Mouse (Mus musculus): Measurements from ENCODE around the gene Rpl37a.

The Rpl37a gene

GRCm38 (mm10) chr1:72710753-72711653, at the start of gene Rpl37a:
Rpl37a (plus strand) TSS chr1:72711290.
- DNase-seq, result peak; percentile 96

- peak; percentile 32 for DNase-seq
Observed at GRCm38 (mm10) chr1:72673070-72673469, 38.0 kb upstream of the Rpl37a start.

DNA sequence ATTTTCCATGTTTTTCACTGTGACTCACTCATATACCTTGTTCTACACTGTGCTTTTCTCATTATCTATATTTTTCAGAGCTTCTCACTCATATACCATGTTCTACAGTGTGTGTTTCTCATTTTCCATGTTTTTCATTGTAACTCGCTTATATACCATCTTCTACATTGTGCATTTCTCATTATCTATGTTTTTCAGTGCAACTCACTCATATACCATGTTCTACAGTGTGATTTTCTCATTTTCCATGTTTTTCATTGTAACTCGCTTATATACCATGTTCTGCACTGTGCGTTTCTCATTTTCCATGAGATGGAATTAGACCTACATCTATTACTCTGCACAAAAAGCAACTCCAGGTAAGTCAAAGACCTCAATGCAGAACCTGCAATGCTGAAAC, 14.8 kb upstream of the Rpl37a start:
- DNase-seq, result no peak

- DNase-seq, result peak; percentile 42
Observed at GRCm38 (mm10) chr1:72698651-72699050, 12.4 kb upstream of the Rpl37a start.

DNA sequence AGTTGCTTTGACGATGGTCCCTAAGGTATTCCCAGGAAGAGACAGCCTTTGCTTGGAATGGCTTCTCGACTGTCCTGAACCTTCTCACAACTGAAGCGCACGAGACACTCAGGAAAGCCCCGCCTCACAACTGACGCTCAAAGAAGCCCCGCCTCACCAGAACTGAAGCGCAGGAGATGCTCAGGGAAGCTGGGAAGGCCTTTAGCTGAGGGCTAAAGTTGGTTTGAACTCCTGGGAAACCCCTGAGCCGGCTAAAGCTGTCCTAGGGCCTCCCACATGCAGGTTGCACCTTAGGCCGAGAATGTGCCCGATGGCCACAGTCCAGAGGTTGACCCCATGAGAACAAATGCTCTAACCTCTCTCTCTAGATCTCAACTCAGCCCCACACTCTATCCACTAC, 10.6 kb upstream of the Rpl37a start, which contains the start of gene Ankar:
Gene Ankar (minus strand): TSS at position 101 of the 400 bp plus-strand sequence.
- no peak for DNase-seq

DNA sequence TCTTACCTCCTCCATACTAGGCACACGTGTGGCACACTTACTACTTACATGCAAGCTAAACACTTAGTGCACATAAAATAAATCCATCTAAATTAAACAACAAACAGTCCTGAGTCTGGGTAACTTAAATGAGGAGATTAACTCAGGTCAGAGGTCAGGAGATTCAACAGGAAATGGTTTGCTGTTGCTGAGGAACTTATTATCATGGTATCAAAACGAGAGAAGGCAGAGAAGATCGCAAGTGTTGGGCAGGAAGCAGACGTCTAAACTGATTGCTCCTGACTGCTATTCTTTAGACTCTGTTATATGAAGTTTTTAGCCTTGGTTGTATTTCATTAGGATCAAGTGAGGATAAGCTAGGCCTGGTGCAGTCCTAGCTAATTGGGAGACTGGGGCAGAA, 3.6 kb upstream of the Rpl37a start:
- DNase-seq, result no peak

DNA sequence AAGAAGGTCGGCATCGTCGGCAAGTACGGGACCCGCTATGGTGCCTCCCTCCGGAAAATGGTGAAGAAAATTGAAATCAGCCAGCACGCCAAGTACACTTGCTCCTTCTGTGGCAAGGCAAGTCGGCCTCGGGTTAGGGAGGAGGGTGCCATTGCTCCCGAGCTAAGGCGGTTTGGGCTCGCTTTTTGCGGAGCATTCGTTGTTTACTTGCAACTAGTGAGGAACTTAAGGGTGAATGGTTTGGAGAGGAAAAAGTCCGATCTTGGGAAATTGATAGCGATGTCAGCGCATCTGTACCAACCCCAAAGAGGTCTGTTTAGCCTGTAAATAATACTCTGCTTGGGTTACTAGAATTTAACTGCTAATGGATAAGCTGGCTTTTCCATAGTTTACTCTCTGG, 594 bp downstream of the Rpl37a start:
- DNase-seq, result no peak

DNA sequence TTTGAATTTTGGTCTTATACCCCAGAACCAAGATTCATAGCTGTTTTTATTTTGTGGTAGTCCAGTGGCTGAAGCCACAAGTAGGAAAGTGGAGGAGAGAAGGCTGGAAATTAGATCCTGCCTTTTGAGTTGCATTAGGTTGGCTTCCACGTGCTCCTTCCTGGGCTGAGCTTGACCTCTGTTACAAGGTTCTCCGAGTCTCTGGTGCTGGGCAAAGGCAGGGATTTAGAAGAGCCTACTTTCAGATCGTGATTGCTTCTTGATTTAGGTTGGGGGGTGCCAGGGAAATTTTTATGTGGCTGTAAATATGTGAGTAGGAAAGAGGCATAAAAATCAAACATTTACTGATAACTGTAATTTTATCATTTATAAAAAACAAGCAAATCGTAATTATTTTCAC, 3.5 kb downstream of the Rpl37a start:
- DNase-seq, result no peak

DNA sequence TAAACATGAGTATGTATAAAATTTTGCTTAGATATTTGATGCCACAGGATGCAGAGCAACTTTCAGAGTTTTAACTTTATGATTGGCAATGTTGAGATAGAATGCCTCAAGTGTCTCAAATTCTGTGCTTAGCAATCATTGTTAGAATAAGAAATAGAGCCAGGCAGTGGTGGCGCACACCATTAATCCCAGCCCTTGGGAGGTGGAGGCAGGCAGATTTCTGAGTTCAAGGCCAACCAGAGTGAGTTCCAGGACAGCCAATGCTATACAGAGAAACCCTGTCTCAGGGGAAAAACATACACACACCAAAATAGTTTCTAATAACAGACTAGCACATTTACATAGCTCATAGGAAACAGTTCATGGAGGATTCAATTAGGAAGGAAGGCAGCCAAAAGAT, 4.0 kb downstream of the Rpl37a start:
- DNase-seq, result no peak

DNA sequence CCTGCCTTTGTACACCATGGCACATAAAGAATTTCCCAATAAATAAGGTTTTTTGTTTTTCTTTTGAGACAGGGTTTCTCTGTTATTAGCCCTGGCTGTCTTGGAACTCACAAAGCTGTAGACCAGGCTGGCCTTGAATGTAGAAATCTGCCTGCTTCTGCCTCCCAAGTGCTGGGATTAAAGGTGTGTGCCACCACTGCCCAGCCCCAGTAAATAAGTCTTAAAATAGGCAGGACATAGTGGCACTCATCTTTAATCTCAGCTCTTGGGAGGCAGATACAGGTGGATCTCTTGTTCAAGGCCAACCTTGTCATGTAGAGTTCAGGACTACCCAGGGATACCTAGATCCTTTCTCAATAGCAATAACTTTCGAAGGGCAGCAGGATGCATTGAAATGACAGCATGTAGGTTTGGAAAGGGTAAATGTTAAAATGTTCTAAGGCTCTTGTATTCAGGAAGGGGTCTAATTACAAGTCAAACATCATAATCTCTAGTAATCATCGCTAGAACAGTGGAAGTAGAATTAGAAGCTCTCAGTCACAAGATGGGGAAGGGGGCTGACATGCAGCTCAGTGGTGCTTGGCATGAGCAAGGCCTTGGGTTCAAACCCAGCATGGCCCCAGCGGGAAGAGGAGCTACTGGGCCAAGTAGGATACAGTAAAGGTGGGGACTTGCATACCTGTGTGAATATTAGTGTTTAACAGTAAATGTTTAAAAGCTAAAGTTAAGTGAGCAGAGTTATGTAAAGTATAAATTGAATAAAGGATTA, 4.7 kb downstream of the Rpl37a start:
- DNase-seq, result no peak

GRCm38 (mm10) chr1:72716421-72716820, 5.3 kb downstream of the Rpl37a start:
- no peak for DNase-seq

DNA sequence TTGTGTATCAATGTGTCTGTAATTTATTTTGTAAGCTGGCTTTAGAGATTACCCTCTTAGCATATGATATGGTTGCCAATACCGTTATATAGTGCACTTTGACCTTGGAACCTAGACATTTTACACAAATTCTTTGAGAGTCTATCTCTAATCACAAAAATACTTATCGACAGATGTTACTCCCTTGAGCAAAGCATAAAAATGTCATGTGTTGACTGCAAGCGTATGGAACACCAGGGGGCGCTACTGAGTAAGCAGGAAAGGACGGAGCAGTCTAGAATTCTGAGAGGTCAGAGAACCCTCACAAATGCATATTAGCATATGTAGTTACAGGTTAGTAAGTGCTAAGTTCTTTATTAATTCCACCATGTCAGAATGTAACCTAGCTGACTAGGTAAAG, 5.8 kb downstream of the Rpl37a start:
- DNase-seq, result peak; percentile 88

DNA sequence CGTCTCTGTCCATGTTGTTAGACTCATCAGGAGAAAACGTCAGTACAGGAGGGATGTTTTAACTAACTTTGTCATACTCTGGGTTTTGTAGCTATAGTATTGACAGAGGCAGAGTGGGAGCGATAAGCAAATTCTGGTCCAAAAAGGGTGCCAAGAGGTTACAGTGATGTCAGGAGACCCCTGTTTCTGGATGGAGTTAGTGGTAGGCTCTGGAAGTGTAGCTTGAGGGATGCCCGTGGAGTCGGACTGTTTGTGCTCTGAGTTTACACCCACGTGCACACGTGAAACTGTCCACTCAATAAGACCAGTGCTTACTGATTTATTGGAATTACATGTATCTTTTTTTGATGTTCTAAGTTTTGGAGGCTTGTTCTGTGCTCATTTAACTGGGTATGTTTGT, 6.5 kb downstream of the Rpl37a start:
- DNase-seq, result no peak

DNA sequence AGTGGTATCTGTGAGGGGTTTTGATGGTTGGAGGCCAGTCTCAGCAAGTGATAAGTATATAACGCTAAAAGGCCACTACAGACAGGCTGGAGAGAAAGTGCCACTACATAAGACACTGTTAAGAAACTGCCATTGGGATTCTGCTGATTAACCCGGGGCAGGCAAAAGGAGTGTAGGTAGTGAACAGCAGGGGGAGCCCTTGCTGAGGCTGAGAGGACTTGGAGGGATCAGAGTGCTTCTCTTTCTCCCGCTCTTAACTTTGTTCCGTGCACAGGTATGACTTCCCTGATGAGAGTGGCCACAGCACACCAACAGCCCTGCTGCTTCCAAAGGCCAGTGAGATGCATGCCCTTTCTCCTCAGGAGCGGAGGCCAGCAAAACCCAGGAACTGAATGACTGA, 7.8 kb downstream of the Rpl37a start:
- DNase-seq, result peak; percentile 74

- DNase-seq, result no peak
Observed at GRCm38 (mm10) chr1:72720115-72720725, 9.1 kb downstream of the Rpl37a start.

DNA sequence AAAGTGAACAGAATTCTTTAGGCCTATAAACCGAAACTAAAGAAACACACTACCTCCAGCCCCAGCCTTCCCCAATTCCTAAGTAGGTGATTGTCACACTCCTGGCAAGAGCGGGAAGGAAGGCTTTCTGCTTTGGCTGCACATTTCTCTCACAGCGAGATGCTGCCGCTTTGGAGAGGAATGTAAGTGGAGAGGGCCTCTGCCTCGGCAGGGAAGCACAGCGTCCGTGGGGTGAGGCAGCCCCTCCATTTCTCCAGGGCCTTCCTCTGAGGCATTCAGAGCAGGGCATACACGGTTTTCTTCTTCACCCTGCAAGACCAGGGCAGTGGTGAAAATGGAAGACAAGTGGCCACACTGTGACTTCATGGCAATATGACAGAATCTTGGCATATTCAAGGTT, 11.6 kb downstream of the Rpl37a start:
- DNase-seq, result no peak

DNA sequence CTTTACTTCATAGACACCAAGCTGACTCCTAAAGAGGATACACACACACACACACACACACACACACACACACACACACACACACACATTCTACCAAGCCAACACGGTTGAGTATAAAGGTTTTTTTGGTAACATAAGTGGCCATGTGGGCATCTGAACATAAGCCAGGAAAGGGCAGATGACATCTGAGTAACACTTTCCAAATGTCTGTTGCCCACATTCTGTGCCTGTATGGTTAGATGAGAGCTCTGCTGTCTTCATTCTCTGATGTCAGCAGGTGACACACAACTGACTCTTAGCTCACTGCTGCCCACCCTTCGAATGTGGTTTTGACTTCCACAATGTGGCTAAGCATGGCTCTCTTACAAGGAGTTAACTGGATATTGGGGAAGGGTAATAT, 13.3 kb downstream of the Rpl37a start:
- DNase-seq, result no peak

- no peak for DNase-seq
Observed at GRCm38 (mm10) chr1:72725941-72726340, 14.9 kb downstream of the Rpl37a start.

- no peak for DNase-seq
Observed at GRCm38 (mm10) chr1:72728781-72729180, 17.7 kb downstream of the Rpl37a start.

GRCm38 (mm10) chr1:72730126-72730525, 19.0 kb downstream of the Rpl37a start:
- DNase-seq, result no peak

- DNase-seq, result no peak
Observed at GRCm38 (mm10) chr1:72733191-72733691, 22.2 kb downstream of the Rpl37a start.

DNA sequence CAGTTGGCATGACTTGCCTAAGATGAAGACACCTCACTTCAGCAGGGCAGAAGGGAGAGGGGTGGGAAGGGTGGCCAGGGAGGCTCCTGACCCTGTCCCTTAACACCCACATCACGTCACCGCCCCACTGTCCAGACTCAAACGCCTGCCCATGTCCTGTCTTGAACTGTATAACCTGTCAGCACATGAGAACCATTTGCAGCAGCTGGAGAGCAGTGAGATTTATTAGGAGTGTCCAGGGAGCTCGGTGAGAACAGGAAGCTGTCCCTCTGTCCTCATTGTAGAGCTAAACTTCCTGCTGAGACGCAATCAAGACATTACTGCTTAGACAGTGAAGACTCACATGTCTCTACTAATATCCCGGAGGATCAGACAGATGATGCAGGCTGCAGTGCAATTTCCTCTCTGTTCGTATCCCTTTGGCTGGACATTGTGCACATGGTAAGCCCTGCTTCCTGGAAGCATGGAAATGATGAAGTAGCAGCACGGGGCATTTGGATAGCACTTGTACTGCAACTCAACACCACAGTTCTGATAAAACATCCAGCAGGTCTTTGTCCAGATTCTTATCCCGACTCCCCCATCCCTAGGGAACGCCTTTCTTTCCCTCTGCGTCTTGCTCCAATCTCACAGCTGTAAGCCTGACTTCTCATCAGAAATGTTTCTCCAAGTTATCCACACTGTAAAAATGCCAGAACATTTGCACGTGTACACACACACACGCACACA, 25.5 kb downstream of the Rpl37a start:
- DNase-seq, result no peak
